Mouse (Mus musculus): ENCODE results near the gene Ptprr.

DNA sequence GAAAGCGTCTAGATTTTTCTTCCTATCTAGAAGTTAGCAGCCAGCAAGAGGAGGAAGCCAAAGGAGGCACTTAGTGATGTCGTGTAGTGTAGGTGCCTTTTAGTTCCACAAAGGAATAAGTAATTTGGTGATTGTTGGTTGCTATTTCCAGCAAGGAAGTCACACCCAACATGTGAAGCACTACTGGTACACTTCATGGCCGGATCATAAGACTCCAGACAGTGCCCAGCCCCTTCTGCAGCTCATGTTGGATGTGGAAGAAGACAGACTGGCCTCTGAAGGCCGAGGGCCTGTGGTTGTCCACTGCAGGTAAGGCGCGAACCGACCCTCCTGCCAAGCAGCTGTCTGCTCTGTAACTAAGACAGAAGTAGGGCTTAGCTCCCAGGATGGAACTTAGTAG, 234.7 kb downstream of the Ptprr start:
- TF ChIP-seq CTCF (IDR thresholded peaks at IDR 0.05; ENCODE audit: control insufficient read depth, insufficient read depth, insufficient replicate concordance, low read depth, low read length) = no peak
- TF ChIP-seq POLR2A (IDR thresholded peaks at IDR 0.05; ENCODE audit: control insufficient read depth, low read depth, low read length) = no peak
